Mouse (Mus musculus): ENCODE measurements at regions not wholly inside any gene's neighbourhood (a gene's known extent, or its start where the extent isn't known, plus 50 kb on each side); places are given as distances from the start of the nearest gene placed in this dataset.
A peak's percentile ranks its signal among the peaks of the same experiment; 100 is the strongest.

DNA sequence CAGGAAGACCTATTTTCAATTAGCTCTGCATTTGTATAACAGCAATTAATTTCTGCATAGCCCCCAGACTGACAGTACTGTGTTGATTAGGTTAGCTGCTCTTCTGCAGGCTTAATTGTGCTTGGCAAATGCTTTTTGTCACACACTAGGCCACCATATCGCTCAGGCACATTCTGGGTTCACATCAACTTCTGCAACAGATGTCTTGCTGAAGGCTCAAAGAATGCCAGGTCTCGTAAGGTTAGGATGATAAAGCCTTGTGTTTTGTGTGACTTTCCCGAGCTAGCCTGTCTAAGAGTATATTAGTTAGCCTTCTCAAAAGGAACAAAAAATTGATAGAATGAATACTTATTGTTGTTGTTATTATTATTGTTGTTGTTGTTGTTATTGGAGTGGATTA, 348.1 kb upstream of the Hs6st1 start:
- no peak overlapping the region for H3K9ac ChIP-seq
- no peak overlapping the region for H3K4me3 ChIP-seq
- H3K4me2 ChIP-seq = no peak overlapping the region
- no peak overlapping the region for H3K27ac ChIP-seq
- H3K36me3 ChIP-seq = no peaks in the 10 kb centered on the region
- H3K4me1 ChIP-seq (replicated peaks) = no peaks in the 10 kb centered on the region
- no peak for ATAC-seq (replicated peaks; ENCODE audit: insufficient number of reproducible peaks, insufficient read depth, low FRiP score, low read depth)
- no peaks in the 10 kb centered on the region for H3K9me3 ChIP-seq (replicated peaks)
- 80% methylated on average over 3 of the region's 3 CpGs for WGBS
- H3K27me3 ChIP-seq = no peaks in the 10 kb centered on the region

GRCm38 (mm10) chr1:35724366-35724900, 343.8 kb upstream of the Hs6st1 start:
- H3K4me1 ChIP-seq (replicated peaks) = no peaks in the 10 kb centered on the region
- no peaks in the 10 kb centered on the region for H3K9me3 ChIP-seq (replicated peaks)
- no peak overlapping the region for H3K4me2 ChIP-seq
- H3K9ac ChIP-seq = no peak overlapping the region
- no peaks in the 10 kb centered on the region for H3K36me3 ChIP-seq
- no peak overlapping the region for H3K4me3 ChIP-seq
- H3K27ac ChIP-seq = no peak overlapping the region
- ATAC-seq (replicated peaks; ENCODE audit: insufficient number of reproducible peaks, insufficient read depth, low FRiP score, low read depth) = no peak
- no peaks in the 10 kb centered on the region for H3K27me3 ChIP-seq
- 53% methylated on average over 3 of the region's 3 CpGs for WGBS

GRCm38 (mm10) chr1:35726596-35726995, 341.6 kb upstream of the Hs6st1 start:
- 28% methylated on average over 1 of the region's 1 CpGs for WGBS
- H3K27me3 ChIP-seq = no peaks in the 10 kb centered on the region
- H3K9me3 ChIP-seq (replicated peaks) = no peaks in the 10 kb centered on the region
- H3K27ac ChIP-seq = no peak overlapping the region
- no peak overlapping the region for H3K4me3 ChIP-seq
- ATAC-seq (replicated peaks; ENCODE audit: insufficient number of reproducible peaks, insufficient read depth, low FRiP score, low read depth) = no peak
- H3K9ac ChIP-seq = no peak overlapping the region
- no peak overlapping the region for H3K4me2 ChIP-seq
- H3K36me3 ChIP-seq = no peaks in the 10 kb centered on the region
- no peaks in the 10 kb centered on the region for H3K4me1 ChIP-seq (replicated peaks)

GRCm38 (mm10) chr1:35727310-35727990, 340.8 kb upstream of the Hs6st1 start:
- H3K9ac ChIP-seq = no peak overlapping the region
- no peaks in the 10 kb centered on the region for H3K4me1 ChIP-seq (replicated peaks)
- no peak overlapping the region for H3K4me2 ChIP-seq
- WGBS = 78% methylated on average over 8 of the region's 8 CpGs
- H3K36me3 ChIP-seq = no peaks in the 10 kb centered on the region
- no peaks in the 10 kb centered on the region for H3K27me3 ChIP-seq
- H3K9me3 ChIP-seq (replicated peaks) = no peaks in the 10 kb centered on the region
- no peak for ATAC-seq (replicated peaks; ENCODE audit: insufficient number of reproducible peaks, insufficient read depth, low FRiP score, low read depth)
- H3K27ac ChIP-seq = no peak overlapping the region
- no peak overlapping the region for H3K4me3 ChIP-seq

DNA sequence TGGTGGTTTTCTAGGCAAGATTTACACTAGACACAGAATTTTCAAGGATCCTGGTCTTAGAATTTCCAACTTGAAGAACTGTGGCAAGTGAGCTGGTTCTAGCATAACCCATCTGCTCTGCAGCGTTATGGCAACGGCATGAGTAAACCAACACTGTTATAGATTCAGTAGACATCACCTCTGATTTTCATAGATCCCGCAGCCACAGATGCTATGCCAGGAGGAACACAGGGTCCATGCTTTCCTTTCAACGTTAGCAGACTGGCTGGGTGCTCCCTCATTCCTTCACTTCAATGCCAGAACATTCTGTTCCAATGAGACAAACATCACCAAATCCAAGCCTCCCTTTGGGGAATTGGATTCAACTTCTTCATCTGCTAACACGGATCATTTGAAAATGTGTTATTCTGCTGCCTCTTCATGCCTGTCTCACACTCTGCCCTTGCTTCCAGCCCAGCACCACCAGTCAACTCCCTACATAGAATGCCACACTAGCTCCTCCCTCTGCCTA, 338.4 kb upstream of the Hs6st1 start:
- Histone ChIP-seq H3K36me3 (no peaks in the 10 kb centered on the region), H3K9ac (no peak overlapping the region), H3K4me1 (replicated peaks) (no peaks in the 10 kb centered on the region), H3K4me3 (no peak overlapping the region), H3K27ac (no peak overlapping the region), H3K27me3 (no peaks in the 10 kb centered on the region), H3K9me3 (replicated peaks) (no peaks in the 10 kb centered on the region), H3K4me2 (no peak overlapping the region)
- ATAC-seq (replicated peaks; ENCODE audit: insufficient number of reproducible peaks, insufficient read depth, low FRiP score, low read depth) = no peak
- WGBS = 87% methylated on average over 5 of the region's 5 CpGs

- H3K9me3 ChIP-seq (replicated peaks) = no peaks in the 10 kb centered on the region
- no peak for ATAC-seq (replicated peaks; ENCODE audit: insufficient number of reproducible peaks, insufficient read depth, low FRiP score, low read depth)
- H3K4me2 ChIP-seq = no peak overlapping the region
- 78% methylated on average over 4 of the region's 4 CpGs for WGBS
- H3K27ac ChIP-seq = no peak overlapping the region
- H3K27me3 ChIP-seq = no peaks in the 10 kb centered on the region
- no peak overlapping the region for H3K9ac ChIP-seq
- H3K4me3 ChIP-seq = no peak overlapping the region
- no peaks in the 10 kb centered on the region for H3K4me1 ChIP-seq (replicated peaks)
- no peaks in the 10 kb centered on the region for H3K36me3 ChIP-seq
Observed at GRCm38 (mm10) chr1:35730309-35730708, 337.9 kb upstream of the Hs6st1 start.

DNA sequence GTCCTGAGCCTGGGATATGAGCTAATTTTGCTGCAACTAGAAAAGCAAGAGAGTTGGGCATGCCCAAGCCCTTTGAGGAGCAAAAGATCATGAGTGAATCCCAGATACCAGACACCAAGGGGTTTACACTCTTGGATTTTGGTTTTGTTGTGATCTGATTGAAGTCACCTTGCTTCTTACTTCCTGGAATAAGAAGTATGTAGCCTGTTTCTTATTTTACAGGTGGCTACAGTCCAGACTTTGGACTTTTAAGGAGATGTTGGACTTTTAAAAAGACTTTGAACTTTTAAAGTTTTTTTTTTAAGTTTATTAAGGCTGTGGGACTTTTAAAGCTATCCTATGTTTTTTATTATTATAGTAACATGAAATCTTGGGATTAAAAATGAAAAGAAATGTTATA, 332.0 kb upstream of the Hs6st1 start:
- Histone ChIP-seq H3K4me1 (replicated peaks) (no peaks in the 10 kb centered on the region), H3K4me3 (no peak overlapping the region), H3K27me3 (no peaks in the 10 kb centered on the region), H3K9ac (no peak overlapping the region), H3K4me2 (no peak overlapping the region), H3K9me3 (replicated peaks) (no peaks in the 10 kb centered on the region), H3K27ac (no peak overlapping the region), H3K36me3 (no peaks in the 10 kb centered on the region)
- ATAC-seq (replicated peaks; ENCODE audit: insufficient number of reproducible peaks, insufficient read depth, low FRiP score, low read depth) = no peak

- ATAC-seq (replicated peaks; ENCODE audit: insufficient number of reproducible peaks, insufficient read depth, low FRiP score, low read depth) = no peak
- WGBS = 90% methylated on average over 7 of the region's 7 CpGs
- H3K4me3 ChIP-seq = no peak overlapping the region
- no peaks in the 10 kb centered on the region for H3K27me3 ChIP-seq
- H3K4me1 ChIP-seq (replicated peaks) = 0 out of 2 replicates have a peak, but pooled peaks cover 2% of the 10 kb centered on the region
- no peak overlapping the region for H3K27ac ChIP-seq
- no peaks in the 10 kb centered on the region for H3K36me3 ChIP-seq
- H3K4me2 ChIP-seq = no peak overlapping the region
- no peak overlapping the region for H3K9ac ChIP-seq
- H3K9me3 ChIP-seq (replicated peaks) = no peaks in the 10 kb centered on the region
Observed at GRCm38 (mm10) chr1:35749603-35750002, 318.6 kb upstream of the Hs6st1 start.

- Histone ChIP-seq H3K4me1 (replicated peaks) (0 out of 2 replicates have a peak, but pooled peaks cover 2% of the 10 kb centered on the region), H3K9ac (no peak overlapping the region), H3K4me2 (no peak overlapping the region), H3K9me3 (replicated peaks) (no peaks in the 10 kb centered on the region), H3K36me3 (no peaks in the 10 kb centered on the region), H3K4me3 (no peak overlapping the region), H3K27ac (no peak overlapping the region), H3K27me3 (no peaks in the 10 kb centered on the region)
- WGBS = 72% methylated on average over 4 of the region's 4 CpGs
- ATAC-seq (replicated peaks; ENCODE audit: insufficient number of reproducible peaks, insufficient read depth, low FRiP score, low read depth) = no peak
Observed at GRCm38 (mm10) chr1:35750092-35750521, 318.1 kb upstream of the Hs6st1 start.

DNA sequence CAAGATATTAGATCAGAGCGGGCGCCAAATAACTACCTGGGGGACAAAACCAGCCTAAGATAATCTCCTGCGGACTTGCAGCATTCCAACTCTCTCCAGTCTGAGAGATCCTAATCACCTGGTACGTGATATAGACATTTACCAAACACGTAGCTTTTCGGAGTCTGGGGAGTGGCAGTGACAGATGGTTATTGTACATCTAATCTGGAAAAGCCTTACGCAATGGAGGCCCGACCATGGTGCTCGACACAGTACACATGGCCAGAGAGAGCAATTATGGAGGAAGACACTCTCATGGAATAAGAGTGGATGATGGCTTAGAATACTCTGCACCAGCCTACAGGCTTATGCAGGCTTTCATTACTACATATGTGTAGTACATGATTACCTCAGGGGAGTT, 315.6 kb upstream of the Hs6st1 start:
- H3K9ac ChIP-seq = no peak overlapping the region
- H3K27me3 ChIP-seq = no peaks in the 10 kb centered on the region
- no peaks in the 10 kb centered on the region for H3K9me3 ChIP-seq (replicated peaks)
- 81% methylated on average over 9 of the region's 9 CpGs for WGBS
- no peak for ATAC-seq (replicated peaks; ENCODE audit: insufficient number of reproducible peaks, insufficient read depth, low FRiP score, low read depth)
- no peak overlapping the region for H3K4me3 ChIP-seq
- H3K4me1 ChIP-seq (replicated peaks) = no peaks in the 10 kb centered on the region
- H3K27ac ChIP-seq = no peak overlapping the region
- H3K36me3 ChIP-seq = no peaks in the 10 kb centered on the region
- no peak overlapping the region for H3K4me2 ChIP-seq

DNA sequence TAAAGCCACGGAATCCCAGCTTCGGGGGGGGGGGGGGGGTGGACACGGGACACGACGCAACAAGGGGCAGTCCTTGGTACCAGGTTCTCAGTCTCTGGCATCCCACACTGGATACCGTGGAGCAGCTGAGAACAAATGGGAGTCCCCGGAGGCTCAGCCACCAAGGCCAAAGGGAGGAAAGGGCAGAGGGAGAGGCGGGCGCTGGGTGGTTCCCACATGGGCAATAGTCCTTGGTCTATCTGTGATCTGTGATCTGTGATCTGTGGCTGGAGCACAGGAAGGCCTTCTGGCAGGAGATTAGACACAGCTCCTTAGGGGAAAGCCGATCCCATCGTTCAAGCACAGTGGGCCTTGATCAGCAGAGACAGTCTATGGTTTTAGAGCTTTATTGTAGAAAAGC, 314.0 kb upstream of the Hs6st1 start:
- no peaks in the 10 kb centered on the region for H3K36me3 ChIP-seq
- no peak overlapping the region for H3K4me2 ChIP-seq
- H3K4me1 ChIP-seq (replicated peaks) = peaks cover under 1% of the 10 kb centered on the region
- H3K9ac ChIP-seq = no peak overlapping the region
- no peak overlapping the region for H3K4me3 ChIP-seq
- 70% methylated on average over 11 of the region's 11 CpGs for WGBS
- no peak for ATAC-seq (replicated peaks; ENCODE audit: insufficient number of reproducible peaks, insufficient read depth, low FRiP score, low read depth)
- no peaks in the 10 kb centered on the region for H3K9me3 ChIP-seq (replicated peaks)
- H3K27me3 ChIP-seq = no peaks in the 10 kb centered on the region
- H3K27ac ChIP-seq = no peak overlapping the region

GRCm38 (mm10) chr1:35759010-35759409, 309.2 kb upstream of the Hs6st1 start:
- no peak overlapping the region for H3K4me3 ChIP-seq
- no peaks in the 10 kb centered on the region for H3K27me3 ChIP-seq
- H3K9me3 ChIP-seq (replicated peaks) = no peaks in the 10 kb centered on the region
- H3K36me3 ChIP-seq = no peaks in the 10 kb centered on the region
- peaks cover 12% of the 10 kb centered on the region for H3K4me1 ChIP-seq (replicated peaks)
- H3K27ac ChIP-seq = 0 out of 2 replicates have a peak overlapping the region, but pooled peaks have one; percentile 28
- H3K4me2 ChIP-seq = no peak overlapping the region
- H3K9ac ChIP-seq = no peak overlapping the region
- no peak for ATAC-seq (replicated peaks; ENCODE audit: insufficient number of reproducible peaks, insufficient read depth, low FRiP score, low read depth)
- WGBS = 80% methylated on average over 12 of the region's 12 CpGs

Data from heart, embryonic 15.5 days (tissue).